Mouse (Mus musculus): Measurements from ENCODE around the gene Ddit4l.
"Not testable (repeated sequence)": the region's sequence is repeated elsewhere in the genome, so short reads cannot be mapped to it uniquely, and the experiment has no call there.

Ddit4l gene

GRCm38 (mm10) chr3:137621312-137621711 is at the start of gene Ddit4l:
Ddit4l (plus strand) TSS chr3:137621612.
- DNase-seq (ENCODE audit: low read depth, low spot score) = not testable (repeated sequence)

- DNase-seq (ENCODE audit: low read depth, low spot score) = no peak
These were observed 45.3 kb upstream of the Ddit4l start for GRCm38 (mm10) chr3:137576146-137576545.

- no peak for DNase-seq (ENCODE audit: low read depth, low spot score)
These were observed 34.9 kb upstream of the Ddit4l start for GRCm38 (mm10) chr3:137586376-137586969.

- no peak for DNase-seq (ENCODE audit: low read depth, low spot score)
These were observed 31.6 kb upstream of the Ddit4l start for GRCm38 (mm10) chr3:137589811-137590210.

GRCm38 (mm10) chr3:137594332-137594905 is 27.0 kb upstream of the Ddit4l start:
- no peak for DNase-seq (ENCODE audit: low read depth, low spot score)

- DNase-seq (ENCODE audit: low read depth, low spot score) = no peak
These were observed 12.4 kb upstream of the Ddit4l start for GRCm38 (mm10) chr3:137608918-137609435.

GRCm38 (mm10) chr3:137610457-137611109 is 10.8 kb upstream of the Ddit4l start:
- no peak for DNase-seq (ENCODE audit: low read depth, low spot score)

- no peak for DNase-seq (ENCODE audit: low read depth, low spot score)
These were observed 10.1 kb upstream of the Ddit4l start for GRCm38 (mm10) chr3:137611110-137611857.

- no peak for DNase-seq (ENCODE audit: low read depth, low spot score)
These were observed 9.4 kb upstream of the Ddit4l start for GRCm38 (mm10) chr3:137611981-137612380.

GRCm38 (mm10) chr3:137620540-137620939 is 872 bp upstream of the Ddit4l start:
- DNase-seq (ENCODE audit: low read depth, low spot score) = no peak

- no peak for DNase-seq (ENCODE audit: low read depth, low spot score)
These were observed 679 bp downstream of the Ddit4l start for GRCm38 (mm10) chr3:137622091-137622490.

GRCm38 (mm10) chr3:137622895-137623580 is 1.6 kb downstream of the Ddit4l start:
- no peak for DNase-seq (ENCODE audit: low read depth, low spot score)

GRCm38 (mm10) chr3:137623581-137624362 is 2.4 kb downstream of the Ddit4l start:
- no peak for DNase-seq (ENCODE audit: low read depth, low spot score)

GRCm38 (mm10) chr3:137625054-137625453 is 3.6 kb downstream of the Ddit4l start:
- DNase-seq (ENCODE audit: low read depth, low spot score) = no peak

- no peak for DNase-seq (ENCODE audit: low read depth, low spot score)
These were observed 12.3 kb downstream of the Ddit4l start for GRCm38 (mm10) chr3:137633726-137634125.

GRCm38 (mm10) chr3:137636571-137636970 is 15.2 kb downstream of the Ddit4l start:
- no peak for DNase-seq (ENCODE audit: low read depth, low spot score)

- no peak for DNase-seq (ENCODE audit: low read depth, low spot score)
These were observed 19.8 kb downstream of the Ddit4l start for GRCm38 (mm10) chr3:137641238-137641637.

- no peak for DNase-seq (ENCODE audit: low read depth, low spot score)
These were observed 20.7 kb downstream of the Ddit4l start for GRCm38 (mm10) chr3:137642137-137642536.

GRCm38 (mm10) chr3:137642568-137642967 is 21.2 kb downstream of the Ddit4l start:
- DNase-seq (ENCODE audit: low read depth, low spot score) = no peak

GRCm38 (mm10) chr3:137644081-137644480 is 22.7 kb downstream of the Ddit4l start:
- no peak for DNase-seq (ENCODE audit: low read depth, low spot score)

- DNase-seq (ENCODE audit: low read depth, low spot score) = no peak
These were observed 23.5 kb downstream of the Ddit4l start for GRCm38 (mm10) chr3:137644947-137645346.

Data from retina, postnatal 7 days (tissue).